Mouse (Mus musculus) liver, postnatal 0 days (tissue): ENCODE results near the gene Nup54.

Experiments used
- CTCF ChIP-seq: sonication (generic); IDR thresholded peaks from 2 replicates; pipeline ENCODE4 v1.5.1; 2016; ENCODE audit warnings: antibody characterized with exemption, low read depth
- EP300 ChIP-seq: IDR thresholded peaks from 2 replicates; pipeline ENCODE4 v1.6.1; 2016; ENCODE audit warnings: antibody characterized with exemption, low read depth, mild to moderate bottlenecking

- TF ChIP-seq CTCF: peak; percentile 95
- no peak for TF ChIP-seq EP300
These were observed 36.9 kb downstream of the Nup54 start for GRCm38 (mm10) chr5:92398153-92398552.
